Mouse (Mus musculus) cerebellum, postnatal 10 days (tissue): ENCODE measurements at regions not wholly inside any gene's neighbourhood (a gene's known extent, or its start where the extent isn't known, plus 50 kb on each side); places are given as distances from the start of the nearest gene placed in this dataset.

Experiments
- DNase-seq, 2 experiments: peaks; one replicate each; pipeline ENCODE4 v3.0.0; 2021; ENCODE audit warnings: mixed read lengths in 2 of 2

DNA sequence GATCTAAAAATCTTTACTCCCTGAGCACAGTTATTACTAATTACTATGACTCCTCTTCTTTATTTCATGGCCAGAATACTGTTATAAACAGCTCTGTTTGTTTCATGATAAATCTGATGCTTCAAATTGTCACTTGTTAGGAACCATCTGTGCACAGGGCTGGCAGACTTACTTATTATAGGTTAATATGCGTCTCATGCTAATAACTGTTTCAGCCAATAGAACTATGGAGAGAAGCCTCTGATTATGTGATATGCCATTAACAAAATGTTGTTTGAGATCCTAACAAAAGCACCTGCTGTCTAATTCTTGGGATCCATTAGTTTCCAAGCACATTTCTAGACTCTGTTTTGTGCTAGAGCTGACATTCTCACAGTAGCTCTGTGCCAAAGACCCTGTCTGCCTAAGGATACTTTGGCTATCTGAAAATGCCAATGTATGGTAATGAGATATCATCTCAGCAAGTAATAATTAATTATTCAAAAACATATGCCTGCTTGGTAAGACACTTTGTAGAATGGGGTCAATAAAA is 318.1 kb downstream of the Grb14 start:
- no peak for DNase-seq

DNA sequence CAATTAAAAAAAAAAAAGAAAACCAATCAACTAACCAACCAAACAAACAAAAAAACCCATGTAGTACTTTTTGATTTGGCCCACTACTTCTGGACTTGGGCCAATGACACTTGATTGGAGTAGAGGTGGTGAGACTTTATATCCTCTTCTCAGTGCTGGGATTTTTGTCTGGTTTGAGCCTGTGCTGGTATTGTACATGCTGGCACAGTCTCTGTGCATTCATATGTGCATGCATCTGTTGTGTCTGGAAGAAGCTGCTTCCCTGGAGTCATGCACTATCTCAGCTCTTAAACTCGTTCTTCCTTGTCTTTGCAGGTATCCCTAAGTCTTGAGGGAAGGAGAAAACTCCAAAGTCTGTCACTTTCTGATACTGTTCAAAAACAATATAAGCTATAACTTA is 328.8 kb downstream of the Grb14 start:
- DNase-seq: peak in 1 of 2 experiments; percentile 17

- DNase-seq: peak; percentile 82 to 85
Measured at GRCm38 (mm10) chr2:64691444-64691843, 333.3 kb downstream of the Grb14 start.

GRCm38 (mm10) chr2:64690996-64691395 is 333.8 kb downstream of the Grb14 start:
- DNase-seq: peak; percentile 49 to 52

DNA sequence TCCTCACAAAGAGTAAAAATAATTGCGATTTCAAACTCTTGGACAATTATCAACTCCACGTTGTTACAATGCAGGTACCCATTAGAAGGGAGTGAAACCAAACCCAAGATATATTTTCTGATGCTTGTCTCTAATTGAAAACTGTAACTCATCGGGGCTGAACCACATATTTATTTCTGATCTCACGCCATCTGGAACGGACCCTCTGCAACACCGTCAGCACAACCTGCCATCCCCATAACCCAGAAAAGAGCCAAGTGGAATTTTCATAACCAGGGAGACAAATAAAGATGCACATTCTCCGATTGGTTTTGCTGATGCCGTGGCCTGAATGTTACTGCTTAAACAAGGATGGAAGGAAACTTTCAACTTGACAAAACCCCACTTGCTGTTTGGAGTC is 338.0 kb downstream of the Grb14 start:
- DNase-seq: peak; percentile 66 to 72

DNA sequence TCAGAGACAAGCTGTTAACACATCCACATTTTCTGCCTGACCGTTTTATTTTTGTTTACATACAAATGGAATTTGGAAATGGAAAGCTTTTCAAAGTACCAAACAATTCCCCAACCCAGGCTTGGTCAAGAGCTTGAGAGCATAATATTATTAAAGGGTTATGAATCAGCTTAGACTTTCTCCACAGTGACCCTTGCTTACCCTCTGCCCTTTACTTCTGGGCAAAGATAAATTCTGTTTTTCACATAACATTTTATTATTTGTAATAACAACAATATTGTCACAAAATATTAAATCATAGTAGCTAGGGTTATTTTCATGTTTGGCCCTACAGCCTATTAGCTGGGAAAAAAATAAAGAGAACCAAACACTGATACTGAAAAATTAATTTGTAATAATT is 375.2 kb downstream of the Grb14 start:
- no peak for DNase-seq

GRCm38 (mm10) chr2:64616931-64617330 is 407.9 kb downstream of the Grb14 start:
- DNase-seq: no peak

DNA sequence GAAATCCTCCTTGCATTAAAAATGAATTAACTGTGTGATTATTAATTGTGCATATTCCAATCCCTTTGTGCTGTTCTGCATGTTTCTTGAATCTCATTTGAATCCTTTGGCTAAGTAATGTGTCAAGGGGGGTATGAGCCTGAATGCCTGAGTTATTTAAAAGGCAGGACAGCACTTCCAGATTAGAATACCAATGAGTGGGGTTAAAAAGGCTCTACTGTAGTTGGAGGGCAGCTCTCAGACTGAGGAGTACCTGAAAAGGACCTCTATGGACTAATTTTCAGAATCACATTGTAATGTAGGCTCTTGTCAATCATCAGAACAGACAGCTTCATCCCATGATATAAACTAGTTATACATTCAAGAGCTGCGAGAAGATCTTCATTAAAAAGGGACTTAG is 417.9 kb downstream of the Grb14 start:
- DNase-seq: no peak

- no peak for DNase-seq
Measured at GRCm38 (mm10) chr2:64582258-64582657, 442.5 kb downstream of the Grb14 start.

GRCm38 (mm10) chr2:64536032-64536431 is 438.2 kb upstream of the Fign start:
- DNase-seq: no peak

- no peak for DNase-seq
Measured at GRCm38 (mm10) chr2:64535351-64535851, 437.6 kb upstream of the Fign start.

GRCm38 (mm10) chr2:64534869-64535268 is 437.0 kb upstream of the Fign start:
- DNase-seq: no peak

- DNase-seq: no peak
Measured at GRCm38 (mm10) chr2:64534344-64534743, 436.5 kb upstream of the Fign start.

DNA sequence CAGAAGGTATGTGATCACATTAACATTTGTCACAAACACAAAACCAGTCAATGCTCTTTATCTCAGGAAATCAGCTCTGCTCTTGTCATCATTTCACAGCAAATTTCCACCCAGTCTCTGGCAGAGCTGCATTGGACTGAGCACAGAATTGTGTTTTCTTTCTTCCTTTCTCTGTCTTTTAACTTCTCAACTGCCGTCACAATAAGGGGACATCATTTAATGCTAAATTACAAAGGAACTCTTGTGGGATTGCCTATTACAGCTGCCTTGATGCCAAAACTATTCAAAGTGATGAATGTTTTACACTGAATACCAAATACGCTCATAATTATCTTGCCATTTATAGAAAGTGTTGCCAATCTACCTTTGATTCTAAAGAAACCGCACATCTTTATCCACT is 424.9 kb upstream of the Fign start:
- DNase-seq: no peak

DNA sequence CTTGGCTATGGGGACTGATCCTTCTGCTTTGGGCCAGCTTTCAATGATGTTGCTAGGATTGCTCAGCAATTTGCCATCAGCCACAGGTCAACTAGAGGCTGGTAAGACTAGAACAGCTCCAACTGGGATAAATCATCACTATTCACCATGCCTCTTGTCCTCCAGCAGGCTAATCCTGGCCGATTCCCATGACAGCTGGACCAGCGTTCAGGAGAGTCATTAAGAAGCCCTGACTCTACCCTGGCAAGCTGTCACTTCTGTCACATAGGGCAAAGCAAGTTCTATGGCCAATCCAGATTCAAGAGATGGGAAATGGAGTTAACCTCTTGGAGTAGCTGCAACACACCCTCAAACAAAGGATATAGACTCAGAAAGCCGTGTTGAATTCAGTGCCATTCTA is 424.4 kb upstream of the Fign start:
- DNase-seq: peak; percentile 16 to 32

- no peak for DNase-seq
Measured at GRCm38 (mm10) chr2:64495725-64496124, 397.9 kb upstream of the Fign start.

DNA sequence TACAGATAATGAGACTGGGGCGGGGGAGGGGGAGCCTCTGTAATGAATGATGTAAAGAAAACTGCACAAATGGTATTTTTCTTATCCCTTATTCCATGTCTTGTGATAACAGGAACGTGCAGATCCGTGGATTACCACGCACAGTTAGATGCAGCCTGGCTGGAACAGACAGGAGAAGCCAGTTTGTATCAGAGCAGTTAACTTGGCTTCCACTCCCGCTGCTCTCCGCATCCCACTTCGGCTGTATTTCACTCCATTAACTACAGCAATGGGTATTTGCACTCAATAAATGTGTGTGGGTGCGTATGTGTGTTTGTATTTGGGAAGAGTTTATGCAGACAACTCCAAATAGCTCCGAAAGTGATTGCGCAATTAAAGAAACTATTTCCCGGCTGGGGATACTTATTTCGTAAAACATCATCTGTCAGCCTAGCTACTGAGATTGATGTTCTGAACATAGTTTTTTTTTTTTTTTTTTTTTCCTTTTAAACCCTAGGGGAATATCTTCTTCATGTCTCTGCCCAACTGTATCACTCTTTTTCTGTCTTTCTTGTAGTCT is 368.7 kb upstream of the Fign start:
- DNase-seq: no peak

DNA sequence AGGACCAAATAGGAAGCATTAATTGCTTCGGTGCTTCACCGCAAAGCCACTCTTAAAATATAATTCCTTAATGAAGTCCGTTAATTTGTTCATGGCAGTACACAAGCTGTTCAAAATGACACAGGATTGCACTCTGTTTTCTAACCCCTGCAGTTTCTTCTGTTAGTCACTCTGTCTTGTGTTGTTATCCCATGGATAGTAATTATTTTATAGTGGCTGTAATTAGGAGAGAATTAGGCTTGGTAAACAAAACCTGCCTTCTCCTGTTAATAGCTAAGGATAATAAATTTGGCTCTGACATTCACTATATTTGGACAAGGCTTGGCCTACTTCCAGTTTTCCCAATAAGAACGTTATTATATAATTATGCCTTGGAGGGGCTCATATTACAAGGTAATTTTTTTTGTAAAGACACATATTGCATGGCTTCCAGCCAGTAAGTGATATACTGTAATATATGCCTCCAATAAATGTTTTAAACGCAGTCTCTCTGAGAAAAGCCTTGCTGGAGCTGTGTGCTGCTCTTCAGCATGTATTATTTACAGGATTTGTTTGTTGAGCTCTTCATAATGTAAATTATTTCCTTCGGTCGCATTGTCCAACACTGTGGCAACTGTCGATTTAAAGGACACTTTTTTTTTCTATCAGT is 364.8 kb upstream of the Fign start:
- no peak for DNase-seq

DNA sequence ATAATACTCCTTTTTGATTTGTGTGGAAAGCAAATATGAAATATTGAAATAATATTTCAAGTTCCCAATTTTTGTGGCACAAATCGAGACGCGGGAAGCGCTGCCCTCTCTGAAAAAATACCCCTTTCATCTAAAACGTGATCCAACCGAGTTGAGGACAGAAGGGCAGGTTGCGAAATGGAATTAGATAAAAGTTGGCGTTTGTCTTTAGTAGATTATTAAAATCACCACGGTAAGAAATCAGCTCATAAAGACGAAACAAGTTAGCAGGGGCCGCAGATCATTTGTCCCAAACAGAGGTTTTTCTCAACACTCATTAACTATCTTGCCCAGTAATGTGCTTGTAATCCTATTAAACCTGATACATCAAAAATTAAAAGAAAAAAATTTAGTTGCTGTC is 364.2 kb upstream of the Fign start:
- no peak for DNase-seq

- no peak for DNase-seq
Measured at GRCm38 (mm10) chr2:64461636-64462035, 363.8 kb upstream of the Fign start.

DNA sequence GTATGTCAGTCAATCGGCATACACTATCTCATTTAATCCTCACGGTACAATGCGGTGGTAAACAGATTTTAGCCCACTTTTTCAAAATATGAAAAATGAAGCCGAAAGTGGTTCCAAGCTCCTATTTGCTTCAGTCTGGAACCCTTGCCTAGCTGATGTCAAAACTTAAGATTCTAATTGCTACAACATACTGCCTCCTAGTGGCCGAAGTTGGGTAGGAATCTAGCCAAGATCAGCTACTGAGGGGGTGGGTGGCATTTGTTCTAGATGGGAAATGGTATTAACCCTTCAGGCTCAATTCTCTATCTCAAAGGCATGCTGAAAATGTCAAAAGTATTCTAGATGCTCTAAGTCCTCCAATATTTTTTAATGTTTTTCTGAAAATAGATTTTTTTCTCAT is 360.3 kb upstream of the Fign start:
- peak; percentile 61 to 74 for DNase-seq

DNA sequence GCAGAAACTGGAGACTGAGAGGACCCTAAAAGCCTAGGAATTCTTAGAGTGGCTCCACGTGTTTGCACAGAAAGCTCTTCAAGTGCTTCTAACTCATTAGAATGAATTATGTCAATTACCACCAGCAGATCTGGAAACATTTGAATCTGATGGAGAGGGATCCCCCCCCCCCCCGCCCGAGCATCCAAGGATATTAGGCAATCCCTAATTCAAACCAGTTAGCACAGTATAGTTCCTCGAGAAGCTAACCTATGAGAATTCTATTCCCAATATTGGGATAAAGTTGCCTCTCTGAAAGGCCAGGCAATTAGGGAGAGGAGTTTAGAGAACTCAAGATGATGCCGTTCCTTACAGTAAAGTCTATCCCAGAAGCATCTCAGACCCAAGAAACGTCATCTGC is 354.9 kb upstream of the Fign start:
- DNase-seq: no peak

GRCm38 (mm10) chr2:64451614-64452317 is 353.9 kb upstream of the Fign start:
- DNase-seq: peak in 1 of 2 experiments; percentile 16

GRCm38 (mm10) chr2:64443171-64443570 is 345.3 kb upstream of the Fign start:
- peak; percentile 85 to 94 for DNase-seq
